Mouse (Mus musculus): ENCODE data around the gene Smarcc2.

- TF ChIP-seq CTCF (IDR thresholded peaks at IDR 0.05; ENCODE audit: low read depth, low read length) (no peak), GATA1 (IDR thresholded peaks at IDR 0.05; ENCODE audit: borderline replicate concordance, low read length) (no peak), POLR2AphosphoS5 (IDR thresholded peaks at IDR 0.05; ENCODE audit: insufficient replicate concordance, low read depth, low read length) (no peak)
Measured at GRCm38 (mm10) chr10:128433417-128433816, 25.6 kb upstream of the Smarcc2 start.
